Mouse (Mus musculus) liver, embryonic 14.5 days (tissue): Measurements from ENCODE around the gene Srrm4. TPM values are rescaled to one million over a fixed set of nuclear protein-coding genes. Genes with fewer than 3 reads are reported as not detected.
A peak's percentile ranks its signal among the peaks of the same experiment; 100 is the strongest.

ENCODE experiments used
- ATAC-seq: fragments of 200-750 bp; cut with Nextera tagmentation; 2 replicates; pipeline ENCODE4 v1.8.0; 2017; ENCODE audit warnings: moderate number of reproducible peaks, mild to moderate bottlenecking, moderate library complexity; ENCODE audit not compliant: insufficient read depth
- DNase-seq, 3 experiments: peaks; one replicate each; pipeline ENCODE4 v3.0.0-alpha.2; 2012 to 2013; ENCODE audit warnings: low read depth in 3 of 3, low spot score in 3 of 3
- H3K27ac ChIP-seq: fragments of 300-500 bp; sonication (generic); 2 replicates; pipeline ENCODE4 v1.5.1; 2014; ENCODE audit warnings: moderate library complexity, mild to moderate bottlenecking, control low read depth, inconsistent platforms
- H3K27me3 ChIP-seq: fragments of 300-500 bp; sonication (generic); 2 replicates; pipeline ENCODE4 v1.6.1; 2014; ENCODE audit warnings: mild to moderate bottlenecking, low read length, moderate library complexity; ENCODE audit not compliant: control insufficient read depth, insufficient read depth
- H3K36me3 ChIP-seq: fragments of 300-500 bp; sonication (generic); replicated peaks from 2 replicates; pipeline ENCODE4 v1.6.1; 2014; ENCODE audit warnings: low read depth; ENCODE audit not compliant: control insufficient read depth, insufficient read depth
- H3K4me1 ChIP-seq, 2 experiments: fragments of 200-500 bp in 1 of 2; fragments of 300-500 bp in 1 of 2; sonication (generic) in 1 of 2; replicated peaks; 2 replicates each; pipeline ENCODE4 v1.6.1; 2012 to 2014; ENCODE audit warnings: antibody characterized with exemption in 1 of 2, inconsistent platforms in 1 of 2, low read length in 1 of 2; ENCODE audit not compliant: control insufficient read depth in 2 of 2, insufficient read depth in 2 of 2
- H3K4me2 ChIP-seq: fragments of 300-500 bp; sonication (generic); 2 replicates; pipeline ENCODE4 v1.6.1; 2014; ENCODE audit warnings: low read depth, mild to moderate bottlenecking, control low read depth, moderate library complexity
- H3K4me3 ChIP-seq, 2 experiments: fragments of 200-500 bp in 1 of 2; fragments of 300-500 bp in 1 of 2; sonication (generic) in 1 of 2; 2 replicates each; pipeline ENCODE4 v1.5.1; 2012 to 2014; ENCODE audit warnings: low read depth in 2 of 2, low read length in 2 of 2, mild to moderate bottlenecking in 2 of 2, control low read depth in 1 of 2, inconsistent platforms in 1 of 2, moderate library complexity in 1 of 2; ENCODE audit not compliant: insufficient read depth in 1 of 2
- H3K9ac ChIP-seq: fragments of 300-500 bp; sonication (generic); replicated peaks from 2 replicates; pipeline ENCODE4 v1.6.1; 2014; ENCODE audit warnings: mild to moderate bottlenecking, control low read depth, moderate library complexity
- H3K9me3 ChIP-seq: fragments of 300-500 bp; sonication (generic); 2 replicates; pipeline ENCODE4 v1.6.1; 2016; ENCODE audit warnings: low read length, mixed read lengths; ENCODE audit not compliant: control insufficient read depth
- CTCF ChIP-seq: IDR thresholded peaks from 2 replicates; pipeline ENCODE4 v1.5.1; 2016; ENCODE audit warnings: antibody characterized with exemption, low read depth, control low read depth
- EP300 ChIP-seq: IDR thresholded peaks from 2 replicates; pipeline ENCODE4 v1.6.1; 2016; ENCODE audit warnings: antibody characterized with exemption, low read depth
- WGBS: fragments of 180-500 bp; shearing (Covaris S2); extraction: QIAGEN DNeasy Blood & Tissue Kit; methylation state at CpG from one replicate; pipeline ENCODE4 v1.1.7; 2014; ENCODE audit not compliant: insufficient replicate concordance; 5-methylcytosine and 5-hydroxymethylcytosine counted together
- polyA plus RNA-seq, 2 experiments: library from polyadenylated mRNA; depleted of rRNA in 1 of 2; stranded (reverse) in 1 of 2; unstranded in 1 of 2; fragments of >200 nt; fragmentation: Nextera tagmentation in 1 of 2; extraction: Ambion mirVana in 1 of 2; gene quantifications; 2 replicates each; pipeline versions ENCODE4 v1.2.1 to v1.2.3; 2012 to 2014

Gene Srrm4
- polyA plus RNA-seq, 2 experiments, result 0.17 to 0.28 TPM

GRCm38 (mm10) chr5:116457791-116458190 lies 133.8 kb downstream of the Srrm4 start:
- no peak for TF ChIP-seq CTCF
- no peak for TF ChIP-seq EP300
- no peak overlapping the region for H3K4me2 ChIP-seq
- no peaks in the 10 kb centered on the region for H3K36me3 ChIP-seq
- H3K27me3 ChIP-seq, result no peaks in the 10 kb centered on the region; the same call in 1 of the 2 replicates
- no peak for DNase-seq
- H3K9me3 ChIP-seq, result no peaks in the 10 kb centered on the region
- no peak overlapping the region for H3K9ac ChIP-seq
- 66% methylated on average over 7 of the region's 7 CpGs for WGBS
- ATAC-seq, result no peak
- H3K27ac ChIP-seq, result no peak overlapping the region
- H3K4me1 ChIP-seq, result no peaks in the 10 kb centered on the region
- H3K4me3 ChIP-seq, result no peak overlapping the region

- Histone ChIP-seq H3K9ac (no peak overlapping the region), H3K9me3 (no peaks in the 10 kb centered on the region), H3K27ac (no peak overlapping the region), H3K4me1 (no peaks in the 10 kb centered on the region), H3K4me3 (no peak overlapping the region), H3K36me3 (no peaks in the 10 kb centered on the region), H3K4me2 (no peak overlapping the region), H3K27me3 (no peaks in the 10 kb centered on the region; the same call in 1 of the 2 replicates)
- no peak for DNase-seq
- TF ChIP-seq CTCF (no peak), EP300 (no peak)
- no peak for ATAC-seq
- WGBS, result 27% methylated on average over 10 of the region's 10 CpGs
Observed at GRCm38 (mm10) chr5:116456796-116457515, 134.7 kb downstream of the Srrm4 start.

GRCm38 (mm10) chr5:116453401-116453851 lies 138.2 kb downstream of the Srrm4 start:
- Histone ChIP-seq H3K4me3 (peak overlapping the region; percentile 7 to 12; a peak in 1 of 4 replicates), H3K4me2 (peak overlapping the region; percentile 11), H3K4me1 (no peaks in the 10 kb centered on the region), H3K9ac (no peak overlapping the region), H3K27me3 (no peaks in the 10 kb centered on the region; the same call in 1 of the 2 replicates), H3K36me3 (no peaks in the 10 kb centered on the region), H3K9me3 (no peaks in the 10 kb centered on the region), H3K27ac (no peak overlapping the region)
- TF ChIP-seq EP300 (no peak), CTCF (peak; percentile 55)
- ATAC-seq (no peak), DNase-seq (no peak)
- 3% methylated on average over 27 of the region's 27 CpGs for WGBS

GRCm38 (mm10) chr5:116450901-116451300 lies 140.7 kb downstream of the Srrm4 start:
- Histone ChIP-seq H3K4me1 (peaks cover 0 to 4% of the 10 kb centered on the region in 2 experiments; a peak in 1 of 4 replicates), H3K9ac (no peak overlapping the region)

GRCm38 (mm10) chr5:116449522-116450225 lies 141.9 kb downstream of the Srrm4 start:
- no peak overlapping the region for H3K4me3 ChIP-seq
- no peak for TF ChIP-seq CTCF
- TF ChIP-seq EP300, result no peak
- H3K36me3 ChIP-seq, result no peaks in the 10 kb centered on the region
- H3K9ac ChIP-seq, result no peak overlapping the region
- no peak overlapping the region for H3K4me2 ChIP-seq
- no peaks in the 10 kb centered on the region for H3K9me3 ChIP-seq
- 25% methylated on average over 8 of the region's 8 CpGs for WGBS
- H3K27ac ChIP-seq, result no peak overlapping the region
- H3K4me1 ChIP-seq, result peaks cover 0 to 4% of the 10 kb centered on the region in 2 experiments; a peak in 1 of 4 replicates
- ATAC-seq (no peak), DNase-seq (no peak)
- H3K27me3 ChIP-seq, result no peaks in the 10 kb centered on the region; the same call in 1 of the 2 replicates

More at GRCm38 (mm10) chr5:116450901-116451300, 140.7 kb downstream of the Srrm4 start:
- no peak for DNase-seq
- H3K9me3 ChIP-seq, result no peaks in the 10 kb centered on the region
- ATAC-seq, result no peak
- TF ChIP-seq CTCF (no peak), EP300 (no peak)
- 60% methylated on average over 8 of the region's 8 CpGs for WGBS
- H3K36me3 ChIP-seq, result no peaks in the 10 kb centered on the region
- no peaks in the 10 kb centered on the region; the same call in 1 of the 2 replicates for H3K27me3 ChIP-seq
- no peak overlapping the region for H3K4me3 ChIP-seq
- H3K4me2 ChIP-seq, result no peak overlapping the region
- no peak overlapping the region for H3K27ac ChIP-seq
